Mouse (Mus musculus): ENCODE results near the gene Pdcl3. TPM values are rescaled to one million over a fixed set of nuclear protein-coding genes. Genes with fewer than 3 reads are reported as not detected.

Gene Pdcl3
- total and polyA plus RNA-seq, 2 experiments from 2014 or later: 58.4 to 159 TPM

DNA sequence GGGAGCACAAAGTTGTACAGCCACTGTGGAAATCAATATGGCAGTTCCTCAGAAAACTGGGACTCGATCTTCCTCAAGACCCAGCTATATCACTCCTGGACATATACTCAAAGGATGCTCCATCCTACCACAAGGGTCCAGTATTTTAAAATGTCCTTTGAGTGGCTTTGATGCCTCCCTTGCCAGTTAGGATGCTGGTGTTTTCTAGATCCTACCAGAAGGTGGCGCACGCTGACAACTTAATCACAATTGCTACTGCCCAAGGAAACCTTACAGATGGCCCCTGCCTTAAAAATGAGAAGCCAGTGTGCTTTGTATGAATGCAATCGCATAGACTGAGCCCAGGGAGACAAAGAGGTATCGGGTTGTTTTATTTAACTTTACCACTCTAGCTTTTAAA is 15.7 kb downstream of the Pdcl3 start:
- Histone ChIP-seq H3K4me2 (ENCODE audit: low read depth) (no peak overlapping the region), H3K4me1 (ENCODE audit: insufficient read depth) (no peaks in the 10 kb centered on the region), H3K36me3 (ENCODE audit: insufficient read depth) (peaks cover 16% of the 10 kb centered on the region), H3K9me3 (ENCODE audit: low read length) (no peaks in the 10 kb centered on the region), H3K9ac (no peak overlapping the region), H3K27me3 (ENCODE audit: insufficient read depth, low read length) (no peaks in the 10 kb centered on the region), H3K4me3 (ENCODE audit: low read depth, low read length) (no peak overlapping the region), H3K27ac (ENCODE audit: low read depth, low read length) (no peak overlapping the region)
- WGBS: 10% methylated on average over 5 of the region's 5 CpGs
- peak; percentile 96 for TF ChIP-seq CTCF (IDR thresholded peaks at IDR 0.05; ENCODE audit: low read depth)
- DNase-seq (peak; percentile 90), ATAC-seq (peak; percentile 85)

DNA sequence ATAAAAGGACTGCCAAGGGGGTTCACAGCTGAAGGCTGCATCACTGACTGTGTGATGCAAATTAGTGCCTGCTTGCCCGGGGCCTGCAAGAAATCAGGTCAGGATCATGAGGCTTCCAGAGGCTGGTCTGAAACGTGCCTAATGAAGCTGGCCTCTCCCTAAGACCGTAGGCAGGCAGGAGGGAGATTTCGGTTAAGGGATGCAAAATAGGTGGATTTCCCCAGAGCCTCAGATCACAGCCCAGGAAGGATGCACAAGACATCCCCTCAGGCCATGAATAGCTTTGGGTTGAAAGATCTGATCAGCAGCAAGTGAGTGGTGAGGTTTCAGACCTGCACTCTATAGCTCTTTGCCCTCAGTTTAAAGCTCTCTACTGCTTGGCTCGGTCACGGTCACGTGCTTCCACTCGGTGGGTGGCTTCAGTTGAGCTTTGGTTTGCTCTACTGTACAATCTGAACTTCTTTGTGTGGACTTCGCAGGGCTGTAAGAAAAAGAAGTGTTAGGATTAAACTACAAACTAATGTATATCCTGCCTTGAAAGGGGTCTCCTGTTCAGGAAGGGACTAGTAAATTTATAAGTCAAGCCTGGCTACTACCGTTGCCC is 20.4 kb downstream of the Pdcl3 start:
- 47% methylated on average over 10 of the region's 10 CpGs for WGBS
- ATAC-seq (no peak), DNase-seq (no peak)
- no peaks in the 10 kb centered on the region for H3K4me1 ChIP-seq (ENCODE audit: insufficient read depth)
- H3K4me3 ChIP-seq (ENCODE audit: low read depth, low read length): no peak overlapping the region
- no peaks in the 10 kb centered on the region for H3K36me3 ChIP-seq (ENCODE audit: insufficient read depth)
- H3K27me3 ChIP-seq (ENCODE audit: insufficient read depth, low read length): no peaks in the 10 kb centered on the region
- no peak overlapping the region for H3K9ac ChIP-seq
- no peak overlapping the region for H3K4me2 ChIP-seq (ENCODE audit: low read depth)
- H3K9me3 ChIP-seq (ENCODE audit: low read length): no peaks in the 10 kb centered on the region
- H3K27ac ChIP-seq (ENCODE audit: low read depth, low read length): no peak overlapping the region
- no peak for TF ChIP-seq CTCF (IDR thresholded peaks at IDR 0.05; ENCODE audit: low read depth)

- ATAC-seq (peak; percentile 44), DNase-seq (peak; percentile 39)
- Histone ChIP-seq H3K9ac (no peak overlapping the region), H3K9me3 (ENCODE audit: low read length) (no peaks in the 10 kb centered on the region), H3K4me2 (ENCODE audit: low read depth) (no peak overlapping the region), H3K4me1 (ENCODE audit: insufficient read depth) (no peaks in the 10 kb centered on the region), H3K27ac (ENCODE audit: low read depth, low read length) (no peak overlapping the region), H3K36me3 (ENCODE audit: insufficient read depth) (no peaks in the 10 kb centered on the region), H3K4me3 (ENCODE audit: low read depth, low read length) (no peak overlapping the region), H3K27me3 (ENCODE audit: insufficient read depth, low read length) (no peaks in the 10 kb centered on the region)
- WGBS: 46% methylated on average over 11 of the region's 11 CpGs
- no peak for TF ChIP-seq CTCF (IDR thresholded peaks at IDR 0.05; ENCODE audit: low read depth)
Observed at GRCm38 (mm10) chr1:39006830-39007829, 21.7 kb downstream of the Pdcl3 start.

GRCm38 (mm10) chr1:39010583-39011021 is 25.2 kb downstream of the Pdcl3 start:
- Histone ChIP-seq H3K9ac (no peak overlapping the region), H3K4me1 (ENCODE audit: insufficient read depth) (no peaks in the 10 kb centered on the region), H3K4me3 (ENCODE audit: low read depth, low read length) (no peak overlapping the region), H3K9me3 (ENCODE audit: low read length) (no peaks in the 10 kb centered on the region), H3K36me3 (ENCODE audit: insufficient read depth) (no peaks in the 10 kb centered on the region), H3K4me2 (ENCODE audit: low read depth) (peak overlapping the region; percentile 11; the same call in 1 of the 2 replicates), H3K27ac (ENCODE audit: low read depth, low read length) (no peak overlapping the region), H3K27me3 (ENCODE audit: insufficient read depth, low read length) (no peaks in the 10 kb centered on the region)
- WGBS: 29% methylated on average over 12 of the region's 12 CpGs
- TF ChIP-seq CTCF (IDR thresholded peaks at IDR 0.05; ENCODE audit: low read depth): peak; percentile 96
- DNase-seq (peak; percentile 91), ATAC-seq (peak; percentile 88)

GRCm38 (mm10) chr1:39012576-39012975 is 27.2 kb downstream of the Pdcl3 start:
- no peak for TF ChIP-seq CTCF (IDR thresholded peaks at IDR 0.05; ENCODE audit: low read depth)
- Histone ChIP-seq H3K4me3 (ENCODE audit: low read depth, low read length) (no peak overlapping the region), H3K9me3 (ENCODE audit: low read length) (no peaks in the 10 kb centered on the region), H3K9ac (no peak overlapping the region), H3K4me2 (ENCODE audit: low read depth) (no peak overlapping the region), H3K36me3 (ENCODE audit: insufficient read depth) (no peaks in the 10 kb centered on the region), H3K4me1 (ENCODE audit: insufficient read depth) (no peaks in the 10 kb centered on the region), H3K27ac (ENCODE audit: low read depth, low read length) (no peak overlapping the region), H3K27me3 (ENCODE audit: insufficient read depth, low read length) (no peaks in the 10 kb centered on the region)
- no peak for DNase-seq
- no peak for ATAC-seq
- 88% methylated on average over 13 of the region's 13 CpGs for WGBS

DNA sequence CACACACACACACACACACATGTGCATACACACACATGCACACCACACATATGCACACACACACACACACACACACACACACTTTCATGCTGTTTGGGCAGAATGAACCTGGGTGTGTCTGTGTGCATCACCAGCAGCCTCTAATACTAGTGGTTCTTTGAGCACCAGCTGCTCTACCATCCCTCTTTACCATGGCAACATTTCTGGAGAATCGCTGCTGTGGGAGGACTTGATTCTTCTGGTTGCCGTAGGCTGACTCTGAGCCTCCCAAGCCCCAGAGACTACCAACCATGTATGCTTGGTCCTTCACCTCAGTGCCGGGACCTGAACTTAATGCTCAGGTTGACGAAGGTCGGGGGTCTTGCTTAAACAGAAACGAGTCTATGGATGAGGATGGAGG is 28.4 kb downstream of the Pdcl3 start:
- Histone ChIP-seq H3K36me3 (ENCODE audit: insufficient read depth) (no peaks in the 10 kb centered on the region), H3K27me3 (ENCODE audit: insufficient read depth, low read length) (no peaks in the 10 kb centered on the region), H3K27ac (ENCODE audit: low read depth, low read length) (no peak overlapping the region), H3K4me1 (ENCODE audit: insufficient read depth) (no peaks in the 10 kb centered on the region), H3K9me3 (ENCODE audit: low read length) (no peaks in the 10 kb centered on the region), H3K4me2 (ENCODE audit: low read depth) (no peak overlapping the region), H3K9ac (no peak overlapping the region), H3K4me3 (ENCODE audit: low read depth, low read length) (no peak overlapping the region)
- 85% methylated on average over 6 of the region's 6 CpGs for WGBS
- ATAC-seq: peak; percentile 47
- no peak for DNase-seq
- no peak for TF ChIP-seq CTCF (IDR thresholded peaks at IDR 0.05; ENCODE audit: low read depth)

DNA sequence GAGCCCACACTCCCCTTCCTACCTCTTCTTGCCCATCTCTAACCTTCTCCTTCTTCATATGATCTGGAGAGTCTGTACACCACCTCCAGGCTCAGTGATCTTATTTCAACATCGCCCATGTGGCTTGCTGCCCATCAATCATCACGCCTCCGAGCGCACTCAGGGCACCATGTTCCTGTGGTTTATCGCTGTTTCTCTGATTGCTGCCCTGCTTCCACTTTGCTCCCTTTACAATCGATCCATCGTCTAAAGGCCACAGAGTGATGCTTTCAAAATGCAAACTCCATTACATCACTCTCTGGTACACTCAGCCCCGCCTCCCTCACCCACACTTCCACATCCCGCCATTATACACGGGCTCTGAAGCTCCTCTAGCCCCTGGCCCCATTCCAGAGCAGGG is 30.1 kb downstream of the Pdcl3 start:
- Histone ChIP-seq H3K4me1 (ENCODE audit: insufficient read depth) (no peaks in the 10 kb centered on the region), H3K9me3 (ENCODE audit: low read length) (no peaks in the 10 kb centered on the region), H3K4me2 (ENCODE audit: low read depth) (no peak overlapping the region), H3K27me3 (ENCODE audit: insufficient read depth, low read length) (no peaks in the 10 kb centered on the region), H3K36me3 (ENCODE audit: insufficient read depth) (no peaks in the 10 kb centered on the region), H3K9ac (no peak overlapping the region), H3K27ac (ENCODE audit: low read depth, low read length) (no peak overlapping the region), H3K4me3 (ENCODE audit: low read depth, low read length) (no peak overlapping the region)
- 82% methylated on average over 10 of the region's 10 CpGs for WGBS
- ATAC-seq: no peak
- DNase-seq: no peak
- no peak for TF ChIP-seq CTCF (IDR thresholded peaks at IDR 0.05; ENCODE audit: low read depth)
